Mouse (Mus musculus): ENCODE data around the gene Sbno2.

- TF ChIP-seq MYOD1 (IDR thresholded peaks at IDR 0.05; ENCODE audit: control insufficient read depth, insufficient read length, low read depth) (no peak), MYOG (IDR thresholded peaks at IDR 0.05; ENCODE audit: control insufficient read depth, extremely low read depth, insufficient read length) (no peak), CTCF (IDR thresholded peaks at IDR 0.05; ENCODE audit: control insufficient read depth, insufficient read depth, insufficient read length) (no peak), FOSL1 (IDR thresholded peaks at IDR 0.05; ENCODE audit: insufficient read depth, low read length, poor library complexity, severe bottlenecking) (no peak), CEBPB (IDR thresholded peaks at IDR 0.05; ENCODE audit: low read depth) (no peak), MAX (IDR thresholded peaks at IDR 0.05) (no peak), USF1 (IDR thresholded peaks at IDR 0.05; ENCODE audit: low read depth) (no peak)
These were observed 36.1 kb downstream of the Sbno2 start for GRCm38 (mm10) chr10:80069251-80069650.
